In genomic region chr3:14819844-14820504, GRCm38 (mm10) we compare ENCODE assay signal across 27 mouse cellular contexts. TPM values are rescaled to one million over a fixed set of nuclear protein-coding genes. Genes with fewer than 3 reads are reported as not detected.
"Had no signal": no experiment of that assay in that cellular context is flagged by ENCODE, and none has a peak within 500 bp of the region (broad histone marks: within the 10 kb centered on the region; RNA-seq: fewer than 3 reads in every experiment).

No protein-coding gene starts in this region.

- H3K9me3 ChIP-seq: kidney, embryonic 15.5 days; limb, embryonic 10.5 days; limb, embryonic 13.5 days; liver, embryonic 13.5 days; midbrain, embryonic 10.5 days; midbrain, embryonic 13.5 days had no signal

- H3K27ac ChIP-seq: hindbrain, postnatal 0 days; kidney, embryonic 15.5 days; limb, embryonic 10.5 days; limb, embryonic 13.5 days; liver, embryonic 13.5 days; midbrain, embryonic 10.5 days; midbrain, embryonic 13.5 days; stomach, postnatal 0 days had no signal

- DNase-seq: kidney, adult 11 months; kidney, adult 8-10 months; kidney, postnatal 10 days; kidney, postnatal 36 days; liver, embryonic 13.5 days; lung, adult 2 months; lung, postnatal 14 days; lung, postnatal 4 days; right cerebral cortex, adult 18-20 months; right cerebral cortex, postnatal 14 days; right cerebral cortex, postnatal 4 days; thymus, adult 2 months; thymus, postnatal 14 days; thymus, postnatal 4 days had no signal

- H3K27me3 ChIP-seq: kidney, embryonic 15.5 days; limb, embryonic 13.5 days; liver, embryonic 13.5 days; midbrain, embryonic 13.5 days had no signal

- H3K4me2 ChIP-seq: kidney, embryonic 15.5 days; limb, embryonic 13.5 days; liver, embryonic 13.5 days; midbrain, embryonic 13.5 days had no signal

- H3K9ac ChIP-seq: kidney, embryonic 15.5 days; limb, embryonic 13.5 days; liver, embryonic 13.5 days; midbrain, embryonic 13.5 days had no signal

- H3K4me1 ChIP-seq: kidney, embryonic 15.5 days; limb, embryonic 10.5 days; limb, embryonic 13.5 days; liver, embryonic 13.5 days; midbrain, embryonic 10.5 days; midbrain, embryonic 13.5 days had no signal

- H3K36me3 ChIP-seq: kidney, embryonic 15.5 days; limb, embryonic 10.5 days; limb, embryonic 13.5 days; liver, embryonic 13.5 days; midbrain, embryonic 10.5 days; midbrain, embryonic 13.5 days had no signal

- ATAC-seq: hindbrain, postnatal 0 days; inflammation-experienced regulatory T-cells, adult 6 months; midbrain, embryonic 13.5 days; midbrain, embryonic 16.5 days had no signal

- H3K4me3 ChIP-seq: kidney, embryonic 15.5 days; limb, embryonic 10.5 days; limb, embryonic 13.5 days; liver, embryonic 13.5 days; midbrain, embryonic 10.5 days; midbrain, embryonic 13.5 days had no signal

RNA-seq across cellular contexts. Expression of gene Car1, which starts 11.8 kb away (rescaled TPM):
- total RNA-seq: hindbrain, postnatal 0 days; layer of hippocampus, adult 18-20 months; layer of hippocampus, postnatal 14 days had no signal
- polyA plus RNA-seq: inflammation-experienced regulatory T-cells, adult 6 months; limb, embryonic 10.5 days; midbrain, embryonic 10.5 days; midbrain, embryonic 13.5 days; midbrain, embryonic 16.5 days; neural tube, embryonic 14.5 days; stomach, embryonic 14.5 days had no signal

RNA-seq across cellular contexts. Expression of gene Car3, which starts 43.3 kb away (rescaled TPM):
- polyA plus RNA-seq: inflammation-experienced regulatory T-cells, adult 6 months had no signal
